Mouse (Mus musculus): ENCODE measurements around the gene Mtap.

Mtap gene

GRCm38 (mm10) chr4:89137542-89138360 is 829 bp downstream of the Mtap start:
- peak; percentile 73 to 74 for DNase-seq (ENCODE audit: low spot score in 2 of 2)

GRCm38 (mm10) chr4:89138361-89138651 is 1.4 kb downstream of the Mtap start:
- no peak for DNase-seq (ENCODE audit: low spot score in 2 of 2)

GRCm38 (mm10) chr4:89140832-89141231 is 3.9 kb downstream of the Mtap start:
- DNase-seq (ENCODE audit: low spot score in 2 of 2), result no peak

GRCm38 (mm10) chr4:89145409-89145808 is 8.5 kb downstream of the Mtap start:
- peak; percentile 55 to 60 for DNase-seq (ENCODE audit: low spot score in 2 of 2)

GRCm38 (mm10) chr4:89146291-89146690 is 9.4 kb downstream of the Mtap start:
- no peak for DNase-seq (ENCODE audit: low spot score in 2 of 2)

GRCm38 (mm10) chr4:89149261-89149660 is 12.3 kb downstream of the Mtap start:
- DNase-seq (ENCODE audit: low spot score in 2 of 2), result no peak

GRCm38 (mm10) chr4:89161389-89161788 is 24.5 kb downstream of the Mtap start:
- no peak for DNase-seq (ENCODE audit: low spot score in 2 of 2)

GRCm38 (mm10) chr4:89162496-89162895 is 25.6 kb downstream of the Mtap start:
- no peak for DNase-seq (ENCODE audit: low spot score in 2 of 2)

- DNase-seq (ENCODE audit: low spot score in 2 of 2), result no peak
Observed at GRCm38 (mm10) chr4:89163613-89164012, 26.7 kb downstream of the Mtap start.

- no peak for DNase-seq (ENCODE audit: low spot score in 2 of 2)
Observed at GRCm38 (mm10) chr4:89164681-89165080, 27.8 kb downstream of the Mtap start.

GRCm38 (mm10) chr4:89168877-89169276 is 32.0 kb downstream of the Mtap start:
- DNase-seq (ENCODE audit: low spot score in 2 of 2), result no peak

- DNase-seq (ENCODE audit: low spot score in 2 of 2), result no peak
Observed at GRCm38 (mm10) chr4:89169739-89170138, 32.8 kb downstream of the Mtap start.

- no peak for DNase-seq (ENCODE audit: low spot score in 2 of 2)
Observed at GRCm38 (mm10) chr4:89170931-89171330, 34.0 kb downstream of the Mtap start.

- no peak for DNase-seq (ENCODE audit: low spot score in 2 of 2)
Observed at GRCm38 (mm10) chr4:89172873-89173605, 36.1 kb downstream of the Mtap start.

- DNase-seq (ENCODE audit: low spot score in 2 of 2), result no peak
Observed at GRCm38 (mm10) chr4:89177514-89178307, 40.8 kb downstream of the Mtap start.

- no peak for DNase-seq (ENCODE audit: low spot score in 2 of 2)
Observed at GRCm38 (mm10) chr4:89180121-89180520, 43.2 kb downstream of the Mtap start.

GRCm38 (mm10) chr4:89181656-89182055 is 44.7 kb downstream of the Mtap start:
- DNase-seq (ENCODE audit: low spot score in 2 of 2), result no peak

- no peak for DNase-seq (ENCODE audit: low spot score in 2 of 2)
Observed at GRCm38 (mm10) chr4:89182486-89182885, 45.6 kb downstream of the Mtap start.

GRCm38 (mm10) chr4:89195481-89195880 is 58.6 kb downstream of the Mtap start:
- DNase-seq (ENCODE audit: low spot score in 2 of 2), result no peak

GRCm38 (mm10) chr4:89197128-89197527 is 60.2 kb downstream of the Mtap start:
- DNase-seq (ENCODE audit: low spot score in 2 of 2), result no peak

GRCm38 (mm10) chr4:89200806-89201205 is 63.9 kb downstream of the Mtap start:
- DNase-seq (ENCODE audit: low spot score in 2 of 2), result no peak

- no peak for DNase-seq (ENCODE audit: low spot score in 2 of 2)
Observed at GRCm38 (mm10) chr4:89209310-89209709, 72.4 kb downstream of the Mtap start.
